Mouse (Mus musculus) CH12.LX (cell line): ENCODE measurements at regions not wholly inside any gene's neighbourhood (a gene's known extent, or its start where the extent isn't known, plus 50 kb on each side); places are given as distances from the start of the nearest gene placed in this dataset.

Experiments used
- CHD1 ChIP-seq: IDR thresholded peaks from 2 replicates; pipeline ENCODE4 v1.6.1; 2012; ENCODE audit warnings: low read depth, low read length, improper control_type of control experiment, inconsistent platforms
- CHD2 ChIP-seq: IDR thresholded peaks from 2 replicates; pipeline ENCODE4 v1.6.1; 2011; ENCODE audit warnings: low read length, improper control_type of control experiment
- CTCF ChIP-seq, 2 experiments: IDR thresholded peaks in 1 of 2; conservative IDR thresholded peaks in 1 of 2; 2 replicates each; pipeline ENCODE4 v1.5.1; 2011 to 2012; ENCODE audit warnings: low read depth in 2 of 2, low read length in 2 of 2, improper control_type of control experiment in 1 of 2, inconsistent platforms in 1 of 2, mild to moderate bottlenecking in 1 of 2, moderate library complexity in 1 of 2
- KAT2A ChIP-seq: IDR thresholded peaks from 2 replicates; pipeline ENCODE4 v1.6.1; 2012; ENCODE audit warnings: low read length, improper control_type of control experiment, inconsistent platforms; ENCODE audit not compliant: insufficient replicate concordance
- MXI1 ChIP-seq: IDR thresholded peaks from 2 replicates; pipeline ENCODE4 v1.6.1; 2011; ENCODE audit warnings: mild to moderate bottlenecking, low read depth, low read length, improper control_type of control experiment
- NELFE ChIP-seq: IDR thresholded peaks from 2 replicates; pipeline ENCODE4 v1.6.1; 2011; ENCODE audit warnings: low read depth, low read length, improper control_type of control experiment
- POLR2A ChIP-seq: IDR thresholded peaks from 2 replicates; pipeline ENCODE4 v1.6.1; 2011; ENCODE audit warnings: low read depth, mild to moderate bottlenecking, improper control_type of control experiment, low read length
- RCOR1 ChIP-seq: conservative IDR thresholded peaks from 2 replicates; pipeline ENCODE4 v1.6.1; 2012; ENCODE audit warnings: low read depth, mild to moderate bottlenecking, inconsistent platforms, low read length, improper control_type of control experiment
- SMC3 ChIP-seq: IDR thresholded peaks from 2 replicates; pipeline ENCODE4 v1.6.1; 2011; ENCODE audit warnings: low read depth, low read length, improper control_type of control experiment
- TCF12 ChIP-seq: IDR thresholded peaks from 2 replicates; pipeline ENCODE4 v1.6.1; 2014; ENCODE audit warnings: low read depth, mild to moderate bottlenecking, inconsistent platforms, low read length, improper control_type of control experiment
- USF1 ChIP-seq: IDR thresholded peaks from 2 replicates; pipeline ENCODE4 v1.6.1; 2014; ENCODE audit warnings: low read depth, mild to moderate bottlenecking, inconsistent platforms, low read length, improper control_type of control experiment
- USF2 ChIP-seq: conservative IDR thresholded peaks from 2 replicates; pipeline ENCODE4 v1.6.1; 2011; ENCODE audit warnings: low read depth, low read length, improper control_type of control experiment
- ZMIZ1 ChIP-seq: IDR thresholded peaks from 2 replicates; pipeline ENCODE4 v1.6.1; 2012; ENCODE audit warnings: low read depth, mild to moderate bottlenecking, inconsistent platforms, low read length, improper control_type of control experiment

DNA sequence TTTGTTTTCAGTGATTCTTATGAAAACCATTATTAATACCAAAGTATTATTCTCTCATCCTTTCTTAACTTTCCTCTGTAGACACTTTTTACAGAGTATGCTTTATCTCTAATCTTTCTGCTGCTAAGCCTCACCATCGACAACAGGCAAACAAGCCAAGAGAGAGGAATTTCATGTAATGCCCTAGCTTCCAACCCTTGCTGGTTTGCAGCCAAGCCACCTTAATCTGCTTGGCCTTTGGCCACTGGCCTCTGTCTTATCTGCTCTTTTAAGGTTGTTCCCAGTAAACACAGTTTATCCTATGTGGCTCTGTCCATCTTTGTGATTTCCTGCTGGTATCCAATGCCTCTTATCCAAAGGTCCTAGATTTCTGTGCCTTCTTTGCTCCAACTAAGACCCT, 986.6 kb upstream of the Gm7489 start:
- TF ChIP-seq CTCF (conservative IDR thresholded peaks at IDR 0.05 in 1 of 2, IDR thresholded peaks at IDR 0.05 in 1 of 2; ENCODE audit: low read depth in 2 of 2, low read length in 2 of 2): no peak
- TF ChIP-seq CHD1: no peak
- no peak for TF ChIP-seq USF1
- no peak for TF ChIP-seq TCF12
- no peak for TF ChIP-seq KAT2A
- TF ChIP-seq MXI1: no peak
- TF ChIP-seq POLR2A: no peak
- TF ChIP-seq RCOR1: no peak
- no peak for TF ChIP-seq SMC3
- no peak for TF ChIP-seq USF2
- no peak for TF ChIP-seq NELFE
- no peak for TF ChIP-seq ZMIZ1
- no peak for TF ChIP-seq CHD2
